Mouse (Mus musculus) liver, adult 2 months (tissue): Measurements from ENCODE around the gene Mindy4.

Experiments
- CTCF ChIP-seq: fragments of 200-500 bp; IDR thresholded peaks from 2 replicates; pipeline ENCODE4 v1.5.1; 2011; ENCODE audit warnings: low read depth, low read length, control low read depth
- POLR2A ChIP-seq: fragments of 200-500 bp; IDR thresholded peaks from 2 replicates; pipeline ENCODE4 v1.6.1; 2011; ENCODE audit warnings: low read length, control low read depth; ENCODE audit not compliant: insufficient read depth; ENCODE audit errors: extremely low read depth

DNA sequence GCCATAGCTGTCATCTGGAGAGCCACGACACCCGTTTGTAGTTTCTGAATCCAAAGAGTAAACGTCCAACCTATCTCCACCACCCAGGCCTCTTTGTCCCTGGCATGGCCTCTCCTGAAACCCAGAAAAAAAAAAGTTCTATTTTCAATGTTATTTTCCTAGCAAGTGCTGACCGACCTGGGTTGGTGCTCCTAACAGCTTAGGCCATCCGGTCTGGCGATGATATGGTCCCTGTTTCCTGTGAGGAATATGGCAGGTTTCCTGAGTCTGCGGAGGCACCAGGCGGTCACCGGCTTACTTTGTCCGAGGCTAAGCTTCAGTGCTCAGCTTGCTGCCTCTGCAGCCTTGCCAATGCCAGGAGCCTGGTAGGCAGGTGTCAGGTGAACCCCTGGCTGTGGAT, 71.8 kb downstream of the Mindy4 start:
- no peak for TF ChIP-seq POLR2A
- TF ChIP-seq CTCF, result no peak
